Mouse (Mus musculus) heart, postnatal 36 days (tissue): ENCODE measurements around the gene Rpl22l1. TPM values are rescaled to one million over a fixed set of nuclear protein-coding genes. Genes with fewer than 3 reads are reported as not detected.
"Not testable (repeated sequence)": the region's sequence is repeated elsewhere in the genome, so short reads cannot be mapped to it uniquely, and the experiment has no call there.

ENCODE experiments used
- DNase-seq, 2 experiments: peaks; one replicate each; pipeline ENCODE4 v3.0.0; 2021 to 2022
- intact Hi-C: fragments of 180-260 bp; cut with DNase I; formaldehyde crosslinking; loops from one replicate; pipeline ENCODE4 v1.15.1; 2025
- total RNA-seq, 2 experiments: library from RNA; stranded (reverse); gene quantifications; 2 replicates each; pipeline ENCODE4 v1.2.3; 2021

The Rpl22l1 gene
- 10 to 100 TPM; 85.9 to 94.4 TPM for total RNA-seq

DNA sequence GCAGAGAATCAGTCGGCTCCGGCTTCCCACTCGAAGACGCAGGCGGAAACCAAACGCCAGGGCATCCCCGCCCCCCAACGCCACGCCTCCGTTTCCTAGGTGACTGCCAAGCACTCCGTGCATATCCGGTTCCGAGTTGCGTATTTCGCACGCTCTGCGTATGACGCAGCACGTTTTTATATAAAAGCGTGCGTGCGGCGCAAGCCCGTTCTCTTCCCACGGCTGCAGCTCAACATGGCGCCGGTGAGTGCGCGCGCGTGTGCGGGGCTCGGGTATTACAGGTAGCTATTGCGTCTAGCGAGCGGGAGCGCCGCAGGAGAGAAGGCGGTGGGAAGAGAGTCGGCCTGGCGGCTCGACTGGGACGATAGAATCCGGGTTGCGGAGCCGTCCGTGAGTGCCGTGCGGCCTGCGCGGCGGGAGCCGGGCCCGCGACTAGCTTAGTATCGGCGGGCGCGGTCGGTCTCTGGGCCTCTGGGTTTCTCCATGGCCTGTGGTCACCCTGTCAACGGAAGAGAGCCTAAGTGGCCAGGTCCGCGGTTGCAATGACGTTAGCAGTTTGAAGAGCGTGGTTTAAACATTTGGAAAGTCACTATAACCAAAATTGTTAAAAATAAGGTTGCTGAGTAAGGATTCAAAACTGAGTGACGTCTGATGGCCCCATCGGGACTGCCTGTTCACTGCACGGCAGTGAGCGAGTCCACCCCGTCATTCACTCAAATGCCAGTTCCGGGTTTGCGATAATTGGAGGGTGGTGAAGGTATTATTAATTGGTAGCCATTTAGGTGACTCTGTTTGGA lies at the start of gene Rpl22l1:
Gene Rpl22l1, plus strand, starts transcription at position 136 of the 797 bp plus-strand sequence.
- intact Hi-C loops: loop anchor here (2.0 to 10.0 kb wide), 2 partner anchors 25 to 1789 kb away; partner anchors contain the start of genes Actrt3 and Eif5a2
- DNase-seq: peak; percentile 98 to 99

DNA sequence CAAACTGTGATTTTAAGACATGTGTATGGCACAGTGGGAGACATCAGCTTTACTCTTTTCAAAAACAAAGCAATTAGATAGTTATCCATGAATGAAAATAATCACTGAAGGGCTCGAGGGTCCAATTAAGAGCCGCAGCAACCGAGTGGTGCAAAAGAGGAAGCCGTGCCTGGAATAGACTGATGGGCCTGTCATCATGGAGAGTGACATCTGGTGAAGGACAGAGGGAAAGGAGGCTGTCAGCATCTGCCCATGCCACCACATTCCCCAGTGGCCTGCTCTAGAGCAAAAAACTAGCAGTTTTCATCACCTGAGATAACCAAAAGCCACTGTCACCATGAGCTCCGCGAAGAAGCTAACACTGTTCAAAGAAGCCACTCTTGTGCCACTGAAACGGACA lies 49.8 kb upstream of the Rpl22l1 start:
- intact Hi-C loops: no loop called here
- DNase-seq: no peak

DNA sequence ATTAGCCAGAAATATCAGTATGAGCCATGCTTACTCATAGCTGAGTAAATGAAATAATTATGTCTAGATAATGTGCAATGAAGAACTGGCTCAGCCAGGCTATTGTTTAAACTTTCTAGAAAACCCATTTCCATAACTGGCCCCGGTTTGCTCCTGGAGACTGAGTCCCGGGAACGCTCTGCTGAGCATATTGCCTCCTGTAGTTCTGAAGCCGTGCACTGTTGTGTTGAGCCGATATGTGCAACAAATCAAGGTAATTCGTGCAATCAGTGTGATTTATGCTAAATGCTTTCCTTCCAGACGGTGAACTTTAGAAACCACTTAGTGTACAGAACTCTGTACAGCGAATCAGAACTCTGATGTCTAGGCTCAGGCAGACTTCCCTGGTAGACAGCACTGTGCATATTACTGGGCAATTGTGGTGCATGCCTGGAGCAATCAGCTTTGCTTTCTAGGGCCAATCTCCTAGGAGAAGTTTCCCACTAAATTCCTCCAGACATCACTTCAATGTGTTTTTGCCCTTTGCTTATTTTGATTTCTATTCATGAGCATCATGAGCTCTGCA lies 43.9 kb upstream of the Rpl22l1 start:
- intact Hi-C loops: no loop called here
- no peak for DNase-seq

DNA sequence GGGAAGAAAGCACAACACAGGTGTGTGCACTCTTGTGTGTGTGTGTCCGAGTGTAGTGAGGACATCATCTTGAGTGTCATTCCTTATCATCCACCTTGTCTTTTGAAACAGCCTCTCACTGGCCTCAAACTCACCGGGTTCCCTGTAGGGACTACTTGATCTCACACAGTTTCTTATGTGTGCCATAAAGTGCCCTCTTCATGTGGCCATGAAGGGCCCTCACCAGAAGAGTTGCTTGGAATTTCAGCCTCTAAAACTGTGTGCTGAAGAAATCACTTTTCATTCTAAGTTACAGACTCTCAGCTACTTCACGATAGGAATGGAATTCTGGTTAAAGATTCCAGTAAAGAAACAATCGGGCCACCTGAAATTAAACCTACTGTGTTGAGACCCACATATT lies 38.3 kb upstream of the Rpl22l1 start:
- intact Hi-C loops: no loop called here
- DNase-seq: no peak

DNA sequence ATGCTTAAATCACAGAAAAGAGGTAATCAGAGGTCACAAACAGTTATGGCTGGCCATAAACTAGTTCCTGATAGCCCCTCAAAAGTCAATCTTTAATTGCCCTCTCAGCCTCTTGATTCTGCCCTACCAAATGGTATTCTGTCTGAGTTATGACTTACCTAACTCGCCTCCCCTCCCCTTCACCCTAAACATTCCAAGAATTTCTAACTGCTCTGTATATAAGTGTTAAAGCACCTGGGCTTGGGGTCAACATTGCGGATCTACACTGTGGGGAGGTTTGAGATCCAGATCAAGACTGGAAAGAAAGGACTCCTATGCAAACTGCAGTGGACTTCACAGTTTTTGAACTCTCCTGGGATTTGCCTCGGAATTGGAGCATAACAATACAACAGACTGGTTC lies 37.0 kb upstream of the Rpl22l1 start:
- intact Hi-C loops: no loop called here
- no peak for DNase-seq

DNA sequence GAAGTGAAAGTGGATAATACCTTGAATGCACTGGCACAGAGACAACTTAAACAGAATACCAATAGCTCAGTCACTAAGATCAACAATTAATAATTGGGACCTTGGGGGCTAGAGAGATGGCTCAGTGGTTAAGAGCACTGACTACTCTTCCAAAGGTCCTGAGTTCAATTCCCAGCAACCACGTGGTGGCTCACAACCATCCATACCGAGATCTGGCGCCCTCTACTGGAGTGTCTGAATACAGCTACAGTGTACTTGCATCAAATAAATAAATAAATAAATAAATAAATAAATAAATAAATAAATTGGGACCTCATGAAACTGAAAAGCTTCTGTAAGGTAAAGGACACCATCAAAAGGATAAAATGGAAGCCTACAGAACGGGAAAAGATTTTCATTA lies 32.3 kb upstream of the Rpl22l1 start:
- intact Hi-C loops, DNase-seq: not testable (repeated sequence)

DNA sequence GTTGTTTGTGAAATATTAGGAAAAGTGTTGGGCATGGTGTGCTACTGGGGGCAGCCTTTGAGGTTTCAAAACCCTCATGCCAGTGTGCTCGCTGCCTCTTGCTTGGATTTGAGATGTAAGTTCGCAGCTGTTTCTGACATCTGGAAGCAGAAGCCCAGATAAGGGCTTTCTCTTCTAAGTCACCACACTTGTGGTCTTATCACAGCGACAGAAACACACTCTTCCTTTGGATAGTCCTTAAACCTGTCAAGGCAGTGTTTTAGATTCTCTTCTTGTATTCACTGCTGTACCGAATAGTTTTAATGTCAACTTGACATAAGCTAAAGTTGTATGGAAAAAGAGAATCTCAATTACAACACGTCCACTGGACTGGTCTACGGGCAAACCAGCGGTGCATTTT lies 29.9 kb upstream of the Rpl22l1 start:
- no peak for DNase-seq
- intact Hi-C loops: no loop called here

DNA sequence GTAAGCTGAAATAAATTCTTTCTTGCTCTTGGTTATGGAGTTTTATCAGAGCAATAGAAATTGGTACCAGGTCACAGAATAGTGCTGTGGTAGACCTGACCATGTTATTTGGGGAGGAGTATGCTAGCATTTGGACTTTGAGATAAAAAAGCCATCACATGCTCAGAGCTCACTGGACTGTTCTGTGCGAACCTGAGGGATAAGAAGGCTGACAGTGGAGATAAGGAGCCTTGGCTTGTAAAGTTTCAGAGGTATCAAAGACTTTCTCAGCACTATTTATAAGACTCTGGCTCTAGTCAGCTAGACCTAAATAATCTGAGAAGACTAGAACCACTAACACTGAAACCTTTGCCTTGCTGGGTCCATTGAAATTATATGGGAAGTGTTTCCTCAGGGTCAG lies 29.3 kb upstream of the Rpl22l1 start:
- intact Hi-C loops: no loop called here
- DNase-seq: no peak

DNA sequence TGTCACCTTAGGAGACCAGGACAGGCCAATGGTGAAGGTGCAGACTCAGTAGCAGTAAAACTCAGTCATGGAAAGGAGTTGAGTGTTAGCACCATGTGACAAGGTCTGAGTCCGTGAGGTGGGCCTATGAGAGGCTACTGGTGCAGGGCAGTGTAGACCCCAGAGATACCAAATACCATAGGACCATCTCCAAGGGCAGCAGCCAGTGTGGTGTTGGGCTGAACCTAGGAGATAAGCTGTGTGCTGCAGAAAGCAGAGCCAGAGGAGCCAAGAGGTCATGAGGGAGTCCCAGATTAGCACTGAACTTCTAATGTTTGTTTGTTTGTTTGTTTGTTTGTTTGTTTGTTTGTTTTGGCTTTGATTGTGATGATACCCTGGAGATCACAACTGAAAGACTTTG lies 28.7 kb upstream of the Rpl22l1 start:
- intact Hi-C loops: no loop called here
- no peak for DNase-seq

DNA sequence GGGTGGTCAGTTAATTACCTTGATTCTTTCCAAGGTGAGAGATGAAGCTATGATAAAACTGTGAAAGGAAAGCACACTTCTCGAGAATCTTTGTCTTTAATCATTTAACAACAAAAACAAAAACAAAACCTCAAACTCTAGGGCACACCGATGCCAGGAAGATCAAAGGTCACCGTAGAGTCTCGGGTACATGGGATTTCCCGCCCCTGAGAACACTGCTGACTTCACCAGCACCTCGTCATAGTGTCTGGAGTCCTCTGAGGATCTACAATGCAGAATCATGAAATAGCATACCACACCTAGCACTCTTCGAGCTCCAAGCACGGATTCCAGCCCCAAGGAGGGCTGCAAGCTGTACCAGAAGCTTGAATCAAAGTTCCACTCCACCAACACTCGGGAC lies 24.7 kb upstream of the Rpl22l1 start:
- no peak for DNase-seq
- intact Hi-C loops: loop anchor here (2.0 kb wide), 1 partner anchor 24 kb away; the partner anchor contains the start of gene Rpl22l1

DNA sequence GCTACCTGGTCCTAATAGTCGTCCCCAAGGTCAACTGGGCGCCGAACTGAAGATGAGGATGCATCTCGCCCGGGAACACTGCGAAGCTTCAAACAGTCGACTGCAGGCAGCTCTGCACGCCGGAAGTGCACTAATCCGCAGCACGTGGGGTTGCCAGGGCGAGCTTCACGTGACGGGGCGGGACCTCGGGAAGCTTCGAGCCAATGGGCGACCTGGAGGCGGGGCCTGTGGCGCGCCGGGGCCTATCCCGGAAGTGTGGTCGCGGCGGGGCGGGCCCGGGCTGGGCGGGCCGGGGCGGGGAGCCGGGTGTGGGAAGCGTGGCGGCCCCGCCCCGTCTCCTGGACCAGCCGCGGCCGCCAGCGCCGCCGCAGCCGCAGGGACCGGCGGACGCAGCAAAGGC lies 24.2 kb upstream of the Rpl22l1 start, which contains the start of gene Eif5a2:
Gene Eif5a2, plus strand, starts transcription at position 283 of the 400 bp plus-strand sequence.
- peak; percentile 87 to 88 for DNase-seq
- intact Hi-C loops: loop anchor here (2.0 kb wide), 1 partner anchor 24 kb away; the partner anchor contains the start of gene Rpl22l1

DNA sequence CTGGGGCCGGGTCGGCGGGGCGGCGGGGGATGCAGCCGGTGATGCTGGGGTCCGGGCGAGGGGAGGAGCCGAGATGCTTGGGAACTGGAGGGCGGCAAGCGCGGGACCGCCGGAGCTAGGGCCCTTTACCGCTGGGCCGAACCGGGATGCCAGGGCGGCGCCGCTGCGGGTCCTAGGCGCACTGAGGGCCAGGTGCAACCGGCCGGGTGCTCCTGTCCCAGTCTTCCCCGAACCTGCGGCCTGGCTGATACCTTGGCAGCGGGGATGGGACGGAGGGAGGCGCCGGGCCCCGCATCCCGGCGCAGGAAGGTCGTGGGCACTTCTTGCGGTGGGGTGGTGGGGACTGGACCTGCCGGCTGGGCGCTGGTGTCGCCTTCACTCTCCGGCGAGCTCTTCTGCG lies 23.8 kb upstream of the Rpl22l1 start:
- intact Hi-C loops: loop anchor here (2.0 kb wide), 1 partner anchor 23 kb away; the partner anchor contains the start of gene Rpl22l1
- no peak for DNase-seq

DNA sequence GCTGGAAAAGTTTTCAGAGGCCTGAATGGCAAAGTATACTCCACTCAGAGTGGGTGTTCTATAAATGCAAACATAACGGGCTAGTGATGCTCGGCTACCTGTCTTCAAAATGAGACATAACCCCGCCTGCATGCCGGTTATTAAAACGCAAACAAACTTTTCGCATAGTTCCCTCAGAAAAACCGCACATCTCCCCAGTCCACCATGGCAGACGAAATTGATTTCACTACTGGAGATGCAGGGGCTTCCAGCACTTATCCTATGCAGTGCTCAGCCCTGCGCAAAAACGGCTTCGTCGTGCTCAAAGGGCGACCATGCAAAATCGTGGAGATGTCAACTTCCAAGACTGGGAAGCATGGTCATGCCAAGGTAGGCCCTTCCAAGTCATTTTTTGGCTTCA lies 23.4 kb upstream of the Rpl22l1 start:
- no peak for DNase-seq
- intact Hi-C loops: loop anchor here (2.0 kb wide), 1 partner anchor 23 kb away; the partner anchor contains the start of gene Rpl22l1

DNA sequence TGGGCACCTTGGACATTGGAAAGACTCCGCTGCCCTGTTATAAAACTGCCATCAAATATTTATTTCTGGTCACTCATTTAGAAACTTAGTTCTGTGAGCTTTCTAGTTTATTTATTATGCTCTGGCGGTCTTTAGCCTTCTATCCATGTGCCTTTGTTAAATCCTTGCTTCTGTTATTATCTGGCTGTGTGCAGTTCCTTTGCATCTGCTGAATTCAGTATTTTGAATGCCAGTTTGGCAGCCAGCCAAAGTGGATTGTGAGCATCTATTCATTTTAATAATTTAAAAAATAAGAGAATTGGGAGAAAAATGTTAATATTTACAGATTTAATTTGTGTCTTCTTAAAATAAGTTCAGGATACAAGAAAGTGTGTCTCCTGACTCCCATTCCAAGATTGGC lies 21.1 kb upstream of the Rpl22l1 start:
- intact Hi-C loops: no loop called here
- no peak for DNase-seq

DNA sequence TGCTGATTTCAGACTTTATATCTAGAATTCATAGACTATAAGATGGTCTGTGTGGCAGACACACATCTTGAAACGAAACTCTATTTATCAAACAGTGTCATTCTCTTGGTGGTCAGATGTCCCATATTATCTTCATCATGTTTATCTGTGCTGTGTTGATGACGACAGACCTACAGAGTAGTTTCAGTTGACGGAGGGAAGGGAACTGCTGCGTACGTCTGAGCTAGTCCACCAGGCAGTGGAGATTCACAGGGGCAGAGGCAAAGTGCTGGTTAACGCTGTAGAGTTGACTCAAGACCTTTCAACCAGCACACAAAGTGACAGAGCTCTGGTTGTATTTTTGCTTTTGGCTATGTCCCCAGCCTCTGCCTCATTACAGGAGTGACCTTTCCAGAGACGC lies 10.4 kb upstream of the Rpl22l1 start:
- no peak for DNase-seq
- intact Hi-C loops: no loop called here

DNA sequence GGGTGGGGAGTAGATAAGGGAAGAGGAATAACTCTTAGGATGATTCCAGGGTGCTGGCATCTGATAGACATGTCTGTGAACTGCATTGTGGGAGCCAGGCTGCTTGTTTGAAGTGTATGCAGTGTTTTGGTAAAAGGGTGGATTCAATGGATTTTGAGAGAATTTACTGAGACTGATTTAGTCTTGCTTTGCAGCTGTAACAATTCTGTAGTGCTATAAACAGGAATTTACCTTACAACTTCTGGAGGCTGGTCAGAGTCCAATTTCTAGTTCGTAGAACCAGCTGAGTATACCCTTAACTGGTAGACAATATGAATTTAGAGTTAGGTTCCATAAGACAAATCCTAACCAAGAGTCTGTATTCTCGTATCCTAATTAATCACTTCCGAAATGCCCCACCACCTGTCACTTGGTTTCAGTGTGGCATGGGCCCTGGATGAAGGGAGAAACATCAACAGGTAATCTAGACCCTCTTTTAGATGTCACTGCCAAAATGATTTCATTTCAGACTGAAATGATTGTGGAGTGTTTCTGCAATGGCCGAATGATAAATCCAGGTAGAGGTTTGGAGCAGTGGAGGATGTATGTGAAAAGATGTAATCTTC lies 2.9 kb downstream of the Rpl22l1 start:
- intact Hi-C loops: loop anchor here (10.0 kb wide), 1 partner anchor 1787 kb away; the partner anchor contains the start of gene Actrt3
- DNase-seq: no peak

DNA sequence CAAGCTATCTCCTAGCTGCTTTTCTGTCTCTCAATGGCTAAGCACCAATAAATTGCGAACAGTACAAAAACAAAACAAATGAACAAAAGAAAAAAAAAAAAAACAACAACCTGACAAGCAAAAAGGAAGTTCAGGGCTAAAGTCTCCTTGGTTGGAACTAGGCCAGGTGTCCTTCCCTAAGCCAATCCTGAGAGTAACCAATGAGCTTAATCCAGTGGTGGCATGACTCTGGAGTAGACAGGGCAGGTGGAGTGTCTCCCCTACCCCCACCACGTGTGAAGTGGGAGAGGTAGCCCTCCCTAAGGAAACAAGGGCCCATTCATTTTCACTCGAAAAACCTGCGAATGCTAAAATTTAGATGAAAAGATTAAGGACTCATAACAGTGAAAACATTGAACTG lies 6.2 kb downstream of the Rpl22l1 start:
- intact Hi-C loops: no loop called here
- no peak for DNase-seq

DNA sequence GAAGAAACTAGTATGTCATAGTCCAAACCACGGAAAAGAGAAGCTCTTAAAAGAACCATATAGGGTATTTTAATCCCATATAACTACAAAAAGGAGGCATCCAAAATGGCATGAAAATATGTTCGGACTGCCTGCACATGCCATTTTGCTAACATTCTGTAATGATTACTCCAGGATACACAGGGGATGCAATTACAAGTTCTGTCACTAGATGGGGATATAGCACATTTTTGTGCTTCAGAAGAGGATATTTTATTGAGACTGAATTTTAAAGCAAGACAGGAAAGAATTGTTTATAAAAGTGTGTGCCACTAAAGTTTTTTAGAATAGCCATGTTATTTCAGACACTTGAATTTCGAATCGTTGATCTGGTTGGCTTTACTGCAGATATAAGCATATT lies 9.1 kb downstream of the Rpl22l1 start:
- no peak for DNase-seq
- intact Hi-C loops: loop anchor here (1.0 kb wide), 1 partner anchor 155 kb away; no protein-coding TSS in a partner anchor

DNA sequence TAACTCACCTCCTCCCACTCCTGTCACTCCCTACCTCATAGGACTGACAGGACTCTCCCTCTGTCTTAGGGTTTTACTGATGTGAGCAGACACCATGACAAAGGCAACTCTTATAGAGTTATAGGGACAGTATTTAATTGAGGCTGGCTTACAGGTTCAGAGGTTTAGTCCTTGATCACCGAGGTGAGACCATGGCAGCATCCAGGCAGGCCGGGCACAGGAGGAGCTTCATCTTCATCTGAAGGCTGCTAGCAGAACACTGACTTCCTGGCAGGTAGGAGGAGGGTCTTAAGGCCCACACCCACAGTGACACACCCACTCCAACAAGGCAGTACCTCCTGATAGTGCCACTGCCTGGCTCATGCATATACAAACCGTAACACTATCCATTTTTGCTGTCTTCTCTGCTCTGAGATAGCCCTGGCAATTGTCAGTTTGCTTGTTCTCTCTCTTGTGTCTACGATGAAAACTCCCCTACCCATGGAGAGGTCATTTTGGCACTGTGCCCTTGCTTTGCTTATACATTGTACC lies 10.8 kb downstream of the Rpl22l1 start:
- no peak for DNase-seq
- intact Hi-C loops: no loop called here

DNA sequence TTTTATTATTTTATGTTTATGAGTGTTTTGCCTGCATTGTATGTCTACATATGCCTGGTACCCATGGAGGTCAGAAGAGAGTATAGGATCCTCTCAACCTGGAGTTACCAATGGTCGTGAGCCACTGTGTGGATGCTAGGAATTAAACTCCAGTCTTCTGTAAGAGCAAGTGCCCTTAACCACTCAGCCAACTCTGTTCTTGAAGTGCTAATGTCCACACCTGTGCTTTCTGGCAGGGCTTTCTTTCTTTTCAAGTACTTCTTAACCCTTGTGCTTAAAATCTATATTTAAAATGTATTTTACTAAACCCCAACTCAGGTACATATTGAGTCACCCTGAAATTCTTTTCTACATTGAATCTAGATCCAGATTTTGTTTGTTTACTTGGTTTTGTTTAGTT lies 21.0 kb downstream of the Rpl22l1 start:
- no peak for DNase-seq
- intact Hi-C loops: no loop called here

DNA sequence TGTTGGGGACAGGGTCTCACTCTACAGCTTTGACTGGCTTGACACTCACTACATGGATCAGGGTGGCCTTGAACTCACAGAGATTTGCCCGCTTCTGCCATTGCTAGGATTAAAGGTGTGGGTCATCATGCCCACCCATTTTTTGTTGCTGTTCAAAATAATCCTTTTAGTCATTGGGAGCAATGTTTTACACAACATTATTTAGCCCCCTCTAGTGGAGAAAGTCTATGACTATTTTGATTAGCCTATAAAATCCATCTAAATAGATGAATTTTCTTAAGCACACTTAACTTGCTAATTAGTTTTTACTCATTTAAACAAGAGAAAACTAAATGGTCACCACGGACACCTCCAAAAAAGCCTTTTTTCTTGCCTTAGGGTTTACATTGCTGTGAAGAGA lies 22.4 kb downstream of the Rpl22l1 start:
- intact Hi-C loops: no loop called here
- DNase-seq: no peak
